ENCODE assay signal across 8 mouse cellular contexts in the genomic region with DNA sequence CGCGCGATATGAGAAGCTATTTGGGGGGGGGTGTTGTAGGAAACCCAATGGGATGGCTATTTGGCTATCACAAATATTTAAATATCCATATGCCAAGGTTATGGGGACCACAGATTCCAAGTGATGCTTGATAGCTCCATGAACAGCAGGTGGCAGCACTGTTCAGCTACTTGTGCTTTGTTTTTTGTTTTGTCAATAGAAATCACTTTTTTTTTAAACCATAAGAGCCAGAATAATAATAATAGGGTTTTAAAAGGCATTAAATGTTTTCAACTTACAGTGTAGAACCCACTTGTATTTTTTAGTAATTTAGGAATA.
DNase-seq lines count a peak whose midpoint lies in the region; ATAC-seq and TF ChIP-seq lines count a peak whose summit lies in the region.

No protein-coding gene starts in this region.

- TF ChIP-seq EP300 in stomach, postnatal 0 days (optimal IDR thresholded peaks at IDR 0.05), result no peak

- no peaks in the 10 kb centered on the region for H3K27me3 ChIP-seq in forebrain, embryonic 14.5 days (replicated peaks; ENCODE audit: control insufficient read depth, insufficient read depth, low read length)
- no peaks in the 10 kb centered on the region for H3K27me3 ChIP-seq in forebrain, embryonic 13.5 days
- H3K27me3 ChIP-seq in midbrain, embryonic 11.5 days (ENCODE audit: control insufficient read depth, insufficient read depth, low read length), result no peaks in the 10 kb centered on the region
- H3K27me3 ChIP-seq in midbrain, embryonic 15.5 days (replicated peaks), result no peaks in the 10 kb centered on the region
- H3K27me3 ChIP-seq in stomach, postnatal 0 days (ENCODE audit: control insufficient read depth, insufficient read depth, low read length), result no peaks in the 10 kb centered on the region
- no peaks in the 10 kb centered on the region for H3K27me3 ChIP-seq in heart, embryonic 12.5 days (replicated peaks)

- no peak for ATAC-seq in forebrain, embryonic 14.5 days
- ATAC-seq in forebrain, embryonic 13.5 days, result no peak; the same call in 1 of the 2 replicates
- no peak for ATAC-seq in midbrain, embryonic 11.5 days (ENCODE audit: low FRiP score)
- no peak for ATAC-seq in midbrain, embryonic 15.5 days (replicated peaks)
- no peak for ATAC-seq in stomach, postnatal 0 days (ENCODE audit: low FRiP score, low TSS enrichment)
- no peak for ATAC-seq in heart, embryonic 12.5 days (ENCODE audit: insufficient number of reproducible peaks, low FRiP score)

- H3K4me1 ChIP-seq in forebrain, embryonic 14.5 days (ENCODE audit: control insufficient read depth, insufficient read depth, low read length), result no peaks in the 10 kb centered on the region
- H3K4me1 ChIP-seq in forebrain, embryonic 13.5 days, result 0 out of 2 replicates have a peak, but pooled peaks cover 4% of the 10 kb centered on the region
- H3K4me1 ChIP-seq in midbrain, embryonic 11.5 days (ENCODE audit: control insufficient read depth, insufficient read depth, low read length), result no peaks in the 10 kb centered on the region
- H3K4me1 ChIP-seq in midbrain, embryonic 15.5 days, result no peaks in the 10 kb centered on the region
- H3K4me1 ChIP-seq in stomach, postnatal 0 days (replicated peaks; ENCODE audit: control insufficient read depth, insufficient read depth), result no peaks in the 10 kb centered on the region
- H3K4me1 ChIP-seq in heart, embryonic 12.5 days (replicated peaks), result no peaks in the 10 kb centered on the region

- H3K27ac ChIP-seq in forebrain, embryonic 14.5 days (ENCODE audit: low read depth, low read length), result no peak overlapping the region
- H3K27ac ChIP-seq in forebrain, embryonic 13.5 days, result no peak overlapping the region
- no peak overlapping the region for H3K27ac ChIP-seq in midbrain, embryonic 11.5 days (ENCODE audit: low read depth, low read length)
- H3K27ac ChIP-seq in midbrain, embryonic 15.5 days, result no peak overlapping the region
- H3K27ac ChIP-seq in stomach, postnatal 0 days (replicated peaks), result no peak overlapping the region
- H3K27ac ChIP-seq in heart, embryonic 12.5 days (ENCODE audit: poor library complexity, severe bottlenecking), result no peak overlapping the region

- DNase-seq in forebrain, embryonic 14.5 days (ENCODE audit: low spot score), result peak; percentile 55
- peak; percentile 87 for DNase-seq in midbrain, embryonic 11.5 days (ENCODE audit: low spot score, missing footprints)
- peak; percentile 43 to 61 for DNase-seq in cerebellum, adult 18-20 months
- DNase-seq in kidney, postnatal 4 days, result peak; percentile 61 to 64
- DNase-seq in stomach, postnatal 0 days (ENCODE audit: low spot score), result peak; percentile 16

- WGBS in forebrain, embryonic 14.5 days, result 72% methylated on average over 3 of the region's 3 CpGs
- WGBS in forebrain, embryonic 13.5 days, result 60% methylated on average over 3 of the region's 3 CpGs
- 74% methylated on average over 3 of the region's 3 CpGs for WGBS in midbrain, embryonic 11.5 days
- WGBS in midbrain, embryonic 15.5 days, result 71% methylated on average over 3 of the region's 3 CpGs
- WGBS in stomach, postnatal 0 days, result 71% methylated on average over 3 of the region's 3 CpGs
- WGBS in heart, embryonic 12.5 days, result 65% methylated on average over 3 of the region's 3 CpGs

- no peaks in the 10 kb centered on the region for H3K36me3 ChIP-seq in forebrain, embryonic 14.5 days (ENCODE audit: control insufficient read depth, insufficient read depth, low read length)
- H3K36me3 ChIP-seq in forebrain, embryonic 13.5 days (ENCODE audit: poor library complexity, severe bottlenecking), result no peaks in the 10 kb centered on the region
- no peaks in the 10 kb centered on the region for H3K36me3 ChIP-seq in midbrain, embryonic 11.5 days (ENCODE audit: control insufficient read depth, insufficient read depth, low read length)
- no peaks in the 10 kb centered on the region for H3K36me3 ChIP-seq in midbrain, embryonic 15.5 days (replicated peaks)
- H3K36me3 ChIP-seq in stomach, postnatal 0 days (ENCODE audit: control insufficient read depth, insufficient read depth, low read length), result no peaks in the 10 kb centered on the region
- H3K36me3 ChIP-seq in heart, embryonic 12.5 days, result no peaks in the 10 kb centered on the region

- H3K9me3 ChIP-seq in forebrain, embryonic 14.5 days (replicated peaks; ENCODE audit: control insufficient read depth, low read length), result no peaks in the 10 kb centered on the region
- no peaks in the 10 kb centered on the region for H3K9me3 ChIP-seq in forebrain, embryonic 13.5 days (replicated peaks)
- H3K9me3 ChIP-seq in midbrain, embryonic 11.5 days (ENCODE audit: control insufficient read depth, low read length), result no peaks in the 10 kb centered on the region
- no peaks in the 10 kb centered on the region for H3K9me3 ChIP-seq in midbrain, embryonic 15.5 days
- H3K9me3 ChIP-seq in stomach, postnatal 0 days (ENCODE audit: control insufficient read depth, low read length), result no peaks in the 10 kb centered on the region
- no peaks in the 10 kb centered on the region for H3K9me3 ChIP-seq in heart, embryonic 12.5 days (replicated peaks)

- TF ChIP-seq CTCF in stomach, postnatal 0 days (IDR thresholded peaks at IDR 0.05; ENCODE audit: low read depth), result peak; percentile 71

- H3K4me2 ChIP-seq in forebrain, embryonic 14.5 days (ENCODE audit: low read length), result no peak overlapping the region
- H3K4me2 ChIP-seq in forebrain, embryonic 13.5 days, result no peak overlapping the region
- no peak overlapping the region for H3K4me2 ChIP-seq in midbrain, embryonic 11.5 days
- H3K4me2 ChIP-seq in midbrain, embryonic 15.5 days, result no peak overlapping the region
- H3K4me2 ChIP-seq in stomach, postnatal 0 days (replicated peaks; ENCODE audit: low read depth), result no peak overlapping the region
- H3K4me2 ChIP-seq in heart, embryonic 12.5 days, result no peak overlapping the region

- H3K9ac ChIP-seq in forebrain, embryonic 14.5 days (ENCODE audit: low read length), result no peak overlapping the region
- no peak overlapping the region for H3K9ac ChIP-seq in forebrain, embryonic 13.5 days
- no peak overlapping the region for H3K9ac ChIP-seq in midbrain, embryonic 11.5 days (ENCODE audit: low read length)
- no peak overlapping the region for H3K9ac ChIP-seq in midbrain, embryonic 15.5 days
- H3K9ac ChIP-seq in stomach, postnatal 0 days (ENCODE audit: low read length), result no peak overlapping the region
- no peak overlapping the region for H3K9ac ChIP-seq in heart, embryonic 12.5 days

- no peak overlapping the region for H3K4me3 ChIP-seq in forebrain, embryonic 14.5 days (ENCODE audit: low read depth, low read length)
- H3K4me3 ChIP-seq in forebrain, embryonic 13.5 days, result no peak overlapping the region
- H3K4me3 ChIP-seq in midbrain, embryonic 11.5 days (ENCODE audit: low read depth, low read length), result no peak overlapping the region
- no peak overlapping the region for H3K4me3 ChIP-seq in midbrain, embryonic 15.5 days
- H3K4me3 ChIP-seq in stomach, postnatal 0 days (ENCODE audit: low read depth, low read length), result no peak overlapping the region
- no peak overlapping the region for H3K4me3 ChIP-seq in heart, embryonic 12.5 days

Comparison
In these comparisons a context has a peak if more than half of its experiments do, and no peak if none do; other contexts are left out.
1. DNase-seq: peak in every context shown above with its lines; median percentile 87 in midbrain, embryonic 11.5 days; 62 in kidney, postnatal 4 days; 55 in forebrain, embryonic 14.5 days; 52 in cerebellum, adult 18-20 months; 16 in stomach, postnatal 0 days.